Mouse (Mus musculus): Measurements from ENCODE around the gene Ldlrad3. TPM values are rescaled to one million over a fixed set of nuclear protein-coding genes. Genes with fewer than 3 reads are reported as not detected.

Ldlrad3 gene
- polyA plus RNA-seq, 1 experiment from 2014 or later = 48.7 TPM

GRCm38 (mm10) chr2:102122146-102122515, 64.1 kb downstream of the Ldlrad3 start:
- Histone ChIP-seq H3K27ac (ENCODE audit: low read depth, low read length) (peak overlapping the region; percentile 58), H3K9ac (ENCODE audit: low read depth, low read length) (no peak overlapping the region), H3K9me3 (ENCODE audit: control insufficient read depth, low read length) (no peaks in the 10 kb centered on the region), H3K4me2 (replicated peaks; ENCODE audit: low read depth, low read length) (no peak overlapping the region), H3K36me3 (ENCODE audit: control insufficient read depth, insufficient read depth, low read length) (no peaks in the 10 kb centered on the region), H3K4me1 (replicated peaks; ENCODE audit: control insufficient read depth, insufficient read depth, low read length) (peaks cover 12% of the 10 kb centered on the region), H3K27me3 (ENCODE audit: control insufficient read depth, insufficient read depth, low read length) (no peaks in the 10 kb centered on the region), H3K4me3 (ENCODE audit: low read depth, low read length) (no peak overlapping the region)
- ATAC-seq (ENCODE audit: low FRiP score) (no peak), DNase-seq (ENCODE audit: low spot score) (no peak)
- WGBS = 41% methylated on average over 1 of the region's 1 CpGs

- peaks cover 12% of the 10 kb centered on the region for H3K4me1 ChIP-seq (replicated peaks; ENCODE audit: control insufficient read depth, insufficient read depth, low read length)
- DNase-seq (ENCODE audit: low spot score) (peak; percentile 53), ATAC-seq (ENCODE audit: low FRiP score) (peak; percentile 70)
- H3K4me2 ChIP-seq (replicated peaks; ENCODE audit: low read depth, low read length) = no peak overlapping the region
- no peaks in the 10 kb centered on the region for H3K27me3 ChIP-seq (ENCODE audit: control insufficient read depth, insufficient read depth, low read length)
- H3K4me3 ChIP-seq (ENCODE audit: low read depth, low read length) = no peak overlapping the region
- peak overlapping the region; percentile 58 for H3K27ac ChIP-seq (ENCODE audit: low read depth, low read length)
- H3K9me3 ChIP-seq (ENCODE audit: control insufficient read depth, low read length) = no peaks in the 10 kb centered on the region
- H3K9ac ChIP-seq (ENCODE audit: low read depth, low read length) = peak overlapping the region; percentile 0; the same call in 1 of the 2 replicates
- WGBS = 27% methylated on average over 4 of the region's 4 CpGs
- H3K36me3 ChIP-seq (ENCODE audit: control insufficient read depth, insufficient read depth, low read length) = no peaks in the 10 kb centered on the region
Observed at GRCm38 (mm10) chr2:102121440-102122145, 64.6 kb downstream of the Ldlrad3 start.

GRCm38 (mm10) chr2:102119751-102120505, 66.3 kb downstream of the Ldlrad3 start:
- Histone ChIP-seq H3K27me3 (ENCODE audit: control insufficient read depth, insufficient read depth, low read length) (no peaks in the 10 kb centered on the region), H3K9me3 (ENCODE audit: control insufficient read depth, low read length) (no peaks in the 10 kb centered on the region), H3K9ac (ENCODE audit: low read depth, low read length) (no peak overlapping the region), H3K4me1 (replicated peaks; ENCODE audit: control insufficient read depth, insufficient read depth, low read length) (peaks cover 12% of the 10 kb centered on the region), H3K36me3 (ENCODE audit: control insufficient read depth, insufficient read depth, low read length) (no peaks in the 10 kb centered on the region), H3K4me3 (ENCODE audit: low read depth, low read length) (no peak overlapping the region), H3K4me2 (replicated peaks; ENCODE audit: low read depth, low read length) (no peak overlapping the region), H3K27ac (ENCODE audit: low read depth, low read length) (no peak overlapping the region)
- DNase-seq (ENCODE audit: low spot score) (no peak), ATAC-seq (ENCODE audit: low FRiP score) (no peak)
- 69% methylated on average over 12 of the region's 12 CpGs for WGBS

- peaks cover 12% of the 10 kb centered on the region for H3K4me1 ChIP-seq (replicated peaks; ENCODE audit: control insufficient read depth, insufficient read depth, low read length)
- DNase-seq (ENCODE audit: low spot score) (no peak), ATAC-seq (ENCODE audit: low FRiP score) (no peak)
- WGBS = 37% methylated on average over 15 of the region's 15 CpGs
- no peak overlapping the region for H3K4me2 ChIP-seq (replicated peaks; ENCODE audit: low read depth, low read length)
- H3K27me3 ChIP-seq (ENCODE audit: control insufficient read depth, insufficient read depth, low read length) = no peaks in the 10 kb centered on the region
- no peak overlapping the region for H3K27ac ChIP-seq (ENCODE audit: low read depth, low read length)
- H3K4me3 ChIP-seq (ENCODE audit: low read depth, low read length) = no peak overlapping the region
- H3K36me3 ChIP-seq (ENCODE audit: control insufficient read depth, insufficient read depth, low read length) = no peaks in the 10 kb centered on the region
- no peaks in the 10 kb centered on the region for H3K9me3 ChIP-seq (ENCODE audit: control insufficient read depth, low read length)
- H3K9ac ChIP-seq (ENCODE audit: low read depth, low read length) = no peak overlapping the region
Observed at GRCm38 (mm10) chr2:102118988-102119460, 67.2 kb downstream of the Ldlrad3 start.

- WGBS = 40% methylated on average over 6 of the region's 6 CpGs
- no peak overlapping the region for H3K4me2 ChIP-seq (replicated peaks; ENCODE audit: low read depth, low read length)
- ATAC-seq (ENCODE audit: low FRiP score) (peak; percentile 11; the same call in 1 of the 2 replicates), DNase-seq (ENCODE audit: low spot score) (no peak)
- no peaks in the 10 kb centered on the region for H3K27me3 ChIP-seq (ENCODE audit: control insufficient read depth, insufficient read depth, low read length)
- H3K36me3 ChIP-seq (ENCODE audit: control insufficient read depth, insufficient read depth, low read length) = no peaks in the 10 kb centered on the region
- no peak overlapping the region for H3K9ac ChIP-seq (ENCODE audit: low read depth, low read length)
- H3K4me1 ChIP-seq (replicated peaks; ENCODE audit: control insufficient read depth, insufficient read depth, low read length) = peaks cover 11% of the 10 kb centered on the region
- H3K9me3 ChIP-seq (ENCODE audit: control insufficient read depth, low read length) = no peaks in the 10 kb centered on the region
- H3K27ac ChIP-seq (ENCODE audit: low read depth, low read length) = no peak overlapping the region
- H3K4me3 ChIP-seq (ENCODE audit: low read depth, low read length) = no peak overlapping the region
Observed at GRCm38 (mm10) chr2:102117402-102117760, 68.8 kb downstream of the Ldlrad3 start.

- no peak overlapping the region for H3K27ac ChIP-seq (ENCODE audit: low read depth, low read length)
- H3K27me3 ChIP-seq (ENCODE audit: control insufficient read depth, insufficient read depth, low read length) = no peaks in the 10 kb centered on the region
- peaks cover 5% of the 10 kb centered on the region for H3K4me1 ChIP-seq (replicated peaks; ENCODE audit: control insufficient read depth, insufficient read depth, low read length)
- ATAC-seq (ENCODE audit: low FRiP score) (0 out of 2 replicates have a peak, but pooled peaks have one; percentile 3), DNase-seq (ENCODE audit: low spot score) (no peak)
- no peaks in the 10 kb centered on the region for H3K36me3 ChIP-seq (ENCODE audit: control insufficient read depth, insufficient read depth, low read length)
- no peaks in the 10 kb centered on the region for H3K9me3 ChIP-seq (ENCODE audit: control insufficient read depth, low read length)
- WGBS = 48% methylated on average over 9 of the region's 9 CpGs
- no peak overlapping the region for H3K4me2 ChIP-seq (replicated peaks; ENCODE audit: low read depth, low read length)
- H3K4me3 ChIP-seq (ENCODE audit: low read depth, low read length) = no peak overlapping the region
- no peak overlapping the region for H3K9ac ChIP-seq (ENCODE audit: low read depth, low read length)
Observed at GRCm38 (mm10) chr2:102116521-102117401, 69.4 kb downstream of the Ldlrad3 start.

GRCm38 (mm10) chr2:102113801-102114200, 72.4 kb downstream of the Ldlrad3 start:
- no peaks in the 10 kb centered on the region for H3K27me3 ChIP-seq (ENCODE audit: control insufficient read depth, insufficient read depth, low read length)
- WGBS = 94% methylated on average over 3 of the region's 3 CpGs

GRCm38 (mm10) chr2:102113323-102113722, 72.9 kb downstream of the Ldlrad3 start:
- Histone ChIP-seq H3K27me3 (ENCODE audit: control insufficient read depth, insufficient read depth, low read length) (no peaks in the 10 kb centered on the region), H3K4me3 (ENCODE audit: low read depth, low read length) (no peak overlapping the region), H3K9me3 (ENCODE audit: control insufficient read depth, low read length) (no peaks in the 10 kb centered on the region), H3K36me3 (ENCODE audit: control insufficient read depth, insufficient read depth, low read length) (no peaks in the 10 kb centered on the region), H3K4me1 (replicated peaks; ENCODE audit: control insufficient read depth, insufficient read depth, low read length) (no peaks in the 10 kb centered on the region; the same call in 1 of the 2 replicates), H3K9ac (ENCODE audit: low read depth, low read length) (no peak overlapping the region), H3K4me2 (replicated peaks; ENCODE audit: low read depth, low read length) (no peak overlapping the region), H3K27ac (ENCODE audit: low read depth, low read length) (no peak overlapping the region)
- ATAC-seq (ENCODE audit: low FRiP score) = no peak
- whole genome bisulfite sequencing = 68% methylated on average over 12 of the region's 12 CpGs
- no peak for DNase-seq (ENCODE audit: low spot score)

More at GRCm38 (mm10) chr2:102113801-102114200, 72.4 kb downstream of the Ldlrad3 start:
- Histone ChIP-seq H3K9ac (ENCODE audit: low read depth, low read length) (no peak overlapping the region), H3K4me2 (replicated peaks; ENCODE audit: low read depth, low read length) (no peak overlapping the region), H3K27ac (ENCODE audit: low read depth, low read length) (no peak overlapping the region), H3K9me3 (ENCODE audit: control insufficient read depth, low read length) (no peaks in the 10 kb centered on the region), H3K36me3 (ENCODE audit: control insufficient read depth, insufficient read depth, low read length) (no peaks in the 10 kb centered on the region), H3K4me1 (replicated peaks; ENCODE audit: control insufficient read depth, insufficient read depth, low read length) (no peaks in the 10 kb centered on the region; the same call in 1 of the 2 replicates), H3K4me3 (ENCODE audit: low read depth, low read length) (no peak overlapping the region)
- DNase-seq (ENCODE audit: low spot score) (no peak), ATAC-seq (ENCODE audit: low FRiP score) (no peak)

Measured in hindbrain, embryonic 11.5 days (tissue).